Mouse (Mus musculus) stomach, embryonic 14.5 days (tissue): Measurements from ENCODE around the gene Clec16a. TPM values are rescaled to one million over a fixed set of nuclear protein-coding genes. Genes with fewer than 3 reads are reported as not detected.

Experiments
- ATAC-seq: fragments of 200-750 bp; cut with Nextera tagmentation; 2 replicates; pipeline ENCODE4 v1.8.0; 2017; ENCODE audit warnings: low read depth, moderate TSS enrichment; ENCODE audit not compliant: insufficient number of reproducible peaks, insufficient read depth, low FRiP score
- H3K27ac ChIP-seq: fragments of 300-500 bp; sonication (generic); 2 replicates; pipeline ENCODE4 v1.5.1; 2014; ENCODE audit warnings: mild to moderate bottlenecking, low read length, moderate library complexity, mixed read lengths
- H3K27me3 ChIP-seq: fragments of 300-500 bp; sonication (generic); 2 replicates; pipeline ENCODE4 v1.6.1; 2014; ENCODE audit warnings: low read length, control low read depth, mixed read lengths; ENCODE audit not compliant: control insufficient read depth, insufficient read depth
- H3K36me3 ChIP-seq: fragments of 300-500 bp; sonication (generic); 2 replicates; pipeline ENCODE4 v1.6.1; 2014; ENCODE audit warnings: mild to moderate bottlenecking, control low read depth, low read length, moderate library complexity, mixed read lengths; ENCODE audit not compliant: control insufficient read depth, insufficient read depth
- H3K4me1 ChIP-seq: fragments of 300-500 bp; sonication (generic); 2 replicates; pipeline ENCODE4 v1.6.1; 2014; ENCODE audit warnings: low read length, control low read depth, mixed read lengths; ENCODE audit not compliant: control insufficient read depth, insufficient read depth
- H3K4me2 ChIP-seq: fragments of 300-500 bp; sonication (generic); replicated peaks from 2 replicates; pipeline ENCODE4 v1.6.1; 2014; ENCODE audit warnings: low read depth, low read length, control low read depth
- H3K4me3 ChIP-seq: fragments of 300-500 bp; sonication (generic); 2 replicates; pipeline ENCODE4 v1.5.1; 2014; ENCODE audit warnings: low read depth, low read length, control low read depth
- H3K9ac ChIP-seq: fragments of 300-500 bp; sonication (generic); replicated peaks from 2 replicates; pipeline ENCODE4 v1.6.1; 2014; ENCODE audit warnings: low read depth, mild to moderate bottlenecking, control low read depth, low read length, moderate library complexity, mixed read lengths
- H3K9me3 ChIP-seq: fragments of 300-500 bp; sonication (generic); 2 replicates; pipeline ENCODE4 v1.6.1; 2016; ENCODE audit warnings: low read depth, low read length, control low read depth; ENCODE audit not compliant: control insufficient read depth
- WGBS: fragments of 180-500 bp; shearing (Covaris S2); extraction: QIAGEN DNeasy Blood & Tissue Kit; methylation state at CpG from one replicate; pipeline ENCODE4 v1.1.7; 2014; 5-methylcytosine and 5-hydroxymethylcytosine counted together
- polyA plus RNA-seq: library from polyadenylated mRNA; unstranded; fragments of >200 nt; fragmentation: Nextera tagmentation; extraction: Ambion mirVana; gene quantifications from 2 replicates; pipeline ENCODE4 v1.2.1, GENCODE M21; 2014

The Clec16a gene
- polyA plus RNA-seq, 1 experiment from 2014 or later: 38.9 TPM

DNA sequence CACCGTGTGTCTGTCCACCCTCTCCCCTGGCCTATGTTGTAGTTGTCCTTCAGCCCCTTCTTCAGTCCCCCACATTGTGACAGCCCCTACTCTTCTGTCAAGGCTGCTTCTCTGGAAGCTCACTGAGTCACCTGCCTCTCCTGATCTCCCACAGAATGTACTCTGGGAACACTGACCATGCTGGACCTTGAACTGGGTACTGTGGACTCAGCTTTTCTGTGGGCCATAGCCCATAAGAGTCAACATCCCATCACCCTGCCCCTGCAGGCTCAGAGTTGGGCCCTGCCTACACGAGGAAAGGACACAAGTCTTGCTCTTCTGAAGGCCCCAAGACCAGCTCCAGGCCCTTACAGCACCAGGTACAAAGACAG, 19.5 kb upstream of the Clec16a start:
- 53% methylated on average over 2 of the region's 2 CpGs for WGBS
- H3K4me1 ChIP-seq: no peaks in the 10 kb centered on the region
- no peak overlapping the region for H3K9ac ChIP-seq
- no peaks in the 10 kb centered on the region for H3K27me3 ChIP-seq
- H3K4me3 ChIP-seq: no peak overlapping the region
- no peaks in the 10 kb centered on the region for H3K9me3 ChIP-seq
- H3K36me3 ChIP-seq: peaks cover 3% of the 10 kb centered on the region; the same call in 1 of the 2 replicates
- H3K27ac ChIP-seq: no peak overlapping the region
- ATAC-seq: no peak
- H3K4me2 ChIP-seq: no peak overlapping the region

DNA sequence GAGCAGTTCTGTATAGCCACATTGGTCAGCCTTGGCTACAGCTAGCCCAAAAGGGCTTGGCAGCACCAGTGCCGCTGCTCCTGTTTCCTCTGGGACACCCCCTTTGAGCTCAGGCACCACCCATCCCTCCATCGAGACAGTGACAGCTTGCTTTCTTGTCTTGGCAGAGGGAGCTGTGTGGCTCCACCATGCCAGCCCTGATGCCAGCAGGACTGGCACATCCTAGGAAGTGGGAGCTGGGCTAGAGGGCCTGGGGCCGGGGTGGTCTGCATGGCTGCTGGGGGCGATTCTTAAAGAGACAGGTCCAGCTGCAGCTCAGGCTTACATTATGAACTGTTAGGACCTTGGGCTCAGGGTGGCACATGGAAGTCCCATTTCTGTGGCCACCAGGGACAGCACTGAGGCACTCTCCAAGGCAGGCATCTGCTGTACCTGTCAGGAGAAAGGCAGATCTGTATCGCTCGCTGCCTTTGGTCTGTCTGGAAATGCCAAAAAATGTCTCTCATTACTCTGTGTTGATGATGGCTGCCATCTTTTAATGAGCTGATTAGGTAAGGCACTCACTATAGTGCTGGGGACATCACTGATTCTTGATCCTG, 18.0 kb upstream of the Clec16a start:
- H3K9me3 ChIP-seq: no peaks in the 10 kb centered on the region
- peaks cover 3% of the 10 kb centered on the region; the same call in 1 of the 2 replicates for H3K36me3 ChIP-seq
- no peaks in the 10 kb centered on the region for H3K4me1 ChIP-seq
- H3K4me3 ChIP-seq: no peak overlapping the region
- H3K27me3 ChIP-seq: no peaks in the 10 kb centered on the region
- no peak overlapping the region for H3K27ac ChIP-seq
- H3K9ac ChIP-seq: no peak overlapping the region
- ATAC-seq: no peak
- WGBS: 82% methylated on average over 6 of the region's 6 CpGs
- H3K4me2 ChIP-seq: no peak overlapping the region

DNA sequence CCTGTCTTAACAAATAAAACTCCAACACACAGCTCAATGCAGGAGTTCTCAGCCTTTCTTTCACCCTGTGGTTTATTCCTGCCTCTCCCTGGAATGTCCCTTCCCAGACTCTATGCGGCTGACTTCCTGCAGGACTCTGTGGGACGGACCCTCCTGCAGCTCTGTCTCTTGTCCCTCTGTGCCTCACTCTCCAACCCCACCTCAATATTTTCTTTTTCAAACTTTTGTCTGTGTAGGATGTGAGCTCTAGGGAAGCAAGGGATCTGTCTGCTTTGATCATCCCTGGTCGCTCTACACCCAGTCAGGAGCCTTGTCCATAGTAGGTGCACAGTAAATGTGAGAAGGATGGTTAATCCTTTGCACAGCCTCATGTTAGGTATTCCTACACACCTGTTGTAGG, 16.8 kb upstream of the Clec16a start:
- Histone ChIP-seq H3K4me3 (no peak overlapping the region), H3K36me3 (peaks cover 3% of the 10 kb centered on the region; the same call in 1 of the 2 replicates), H3K9me3 (no peaks in the 10 kb centered on the region), H3K4me1 (no peaks in the 10 kb centered on the region), H3K9ac (no peak overlapping the region), H3K27me3 (no peaks in the 10 kb centered on the region), H3K27ac (no peak overlapping the region), H3K4me2 (no peak overlapping the region)
- WGBS: 88% methylated on average over 3 of the region's 3 CpGs
- ATAC-seq: no peak

DNA sequence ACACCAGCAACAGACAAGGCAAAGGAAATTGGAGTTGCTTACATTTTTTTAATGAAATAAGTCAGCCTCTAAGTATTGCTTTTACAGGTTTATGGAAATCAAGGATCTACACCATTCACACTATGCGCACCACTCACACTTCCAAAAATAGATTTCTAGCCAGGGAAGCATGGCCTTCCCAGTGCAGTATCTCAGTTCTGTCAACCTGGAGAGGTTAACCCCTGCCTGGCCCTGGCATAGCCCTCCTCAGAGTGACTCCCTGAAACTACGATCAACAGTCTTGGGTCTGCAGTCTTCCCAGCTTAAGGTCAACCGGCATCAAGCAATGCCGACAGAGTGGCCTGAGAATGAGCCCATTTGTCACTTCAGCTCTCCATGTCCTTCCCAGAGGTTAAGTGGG, 15.0 kb upstream of the Clec16a start:
- no peak overlapping the region for H3K4me2 ChIP-seq
- 77% methylated on average over 4 of the region's 4 CpGs for WGBS
- no peaks in the 10 kb centered on the region for H3K4me1 ChIP-seq
- no peak overlapping the region for H3K9ac ChIP-seq
- H3K36me3 ChIP-seq: peaks cover 3% of the 10 kb centered on the region; the same call in 1 of the 2 replicates
- H3K27me3 ChIP-seq: no peaks in the 10 kb centered on the region
- ATAC-seq: no peak
- H3K27ac ChIP-seq: no peak overlapping the region
- no peak overlapping the region for H3K4me3 ChIP-seq
- H3K9me3 ChIP-seq: no peaks in the 10 kb centered on the region

DNA sequence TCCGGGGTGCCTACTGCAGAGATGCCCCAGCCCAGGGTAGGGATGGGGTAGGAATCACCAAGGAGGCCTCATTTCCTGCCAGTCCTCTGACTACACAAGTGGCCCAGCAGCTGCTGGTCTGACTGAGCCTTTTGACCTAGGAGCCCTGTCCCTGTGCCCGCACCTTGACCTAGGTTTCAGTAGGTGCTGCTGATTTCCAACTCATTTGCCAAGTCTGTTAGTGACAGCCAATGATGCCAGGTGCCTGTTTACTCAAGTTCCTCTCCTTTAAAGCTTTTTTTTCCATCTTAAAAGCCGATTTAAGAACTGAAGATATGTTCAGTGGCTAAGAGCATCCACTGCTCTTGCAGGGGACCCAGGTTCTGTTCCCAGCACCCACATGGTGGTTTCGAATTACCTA, 11.4 kb upstream of the Clec16a start:
- no peaks in the 10 kb centered on the region for H3K27me3 ChIP-seq
- H3K36me3 ChIP-seq: peaks cover 3% of the 10 kb centered on the region; the same call in 1 of the 2 replicates
- WGBS: 92% methylated on average over 4 of the region's 4 CpGs
- no peak overlapping the region for H3K27ac ChIP-seq
- no peak for ATAC-seq
- H3K4me1 ChIP-seq: no peaks in the 10 kb centered on the region
- no peak overlapping the region for H3K9ac ChIP-seq
- H3K4me3 ChIP-seq: no peak overlapping the region
- H3K9me3 ChIP-seq: no peaks in the 10 kb centered on the region
- no peak overlapping the region for H3K4me2 ChIP-seq

DNA sequence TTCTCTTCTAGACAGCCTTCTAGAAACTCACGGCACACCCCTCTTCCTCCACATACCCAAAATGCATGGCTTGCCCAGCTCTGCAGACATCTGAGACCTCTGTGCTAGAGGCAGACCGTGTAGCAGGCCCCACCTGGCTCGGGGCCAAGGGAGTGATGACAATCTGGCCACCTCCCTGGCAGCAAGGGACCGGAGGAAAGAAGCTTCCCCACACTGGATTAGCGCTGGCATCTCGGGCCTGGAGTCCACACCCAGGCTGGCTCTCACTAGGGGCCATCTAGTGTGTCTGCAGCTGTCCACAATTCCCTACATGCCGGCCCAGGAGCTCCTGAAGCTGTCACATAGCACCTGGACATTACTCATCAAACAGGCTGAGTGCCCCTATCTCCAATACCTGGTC, 10.6 kb upstream of the Clec16a start:
- H3K36me3 ChIP-seq: peaks cover 3% of the 10 kb centered on the region; the same call in 1 of the 2 replicates
- 78% methylated on average over 7 of the region's 7 CpGs for WGBS

DNA sequence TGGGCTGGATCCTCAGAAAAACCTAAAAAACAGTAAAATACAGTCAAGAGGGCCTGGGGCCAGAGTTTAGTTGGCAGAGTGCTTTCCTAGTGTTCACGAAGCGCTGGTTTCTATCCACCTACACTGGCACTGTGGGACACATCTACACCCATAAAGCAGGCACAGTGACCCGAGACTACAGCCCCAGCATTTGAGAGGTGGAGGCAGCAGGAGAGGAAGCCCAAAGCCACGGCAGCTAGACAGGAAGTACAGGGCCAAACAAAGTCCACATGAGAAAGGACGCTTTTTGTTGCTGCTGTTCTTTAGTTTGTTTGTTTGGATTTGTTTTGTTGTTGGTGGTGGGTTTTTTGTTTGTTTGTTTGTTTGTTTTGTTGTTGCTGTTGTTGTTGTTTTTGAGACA, 8.8 kb upstream of the Clec16a start:
- Histone ChIP-seq H3K27ac (no peak overlapping the region), H3K4me2 (no peak overlapping the region), H3K4me3 (no peak overlapping the region), H3K27me3 (no peaks in the 10 kb centered on the region), H3K4me1 (peaks cover 19% of the 10 kb centered on the region), H3K36me3 (no peaks in the 10 kb centered on the region; the same call in 1 of the 2 replicates), H3K9ac (no peak overlapping the region), H3K9me3 (no peaks in the 10 kb centered on the region)
- no peak for ATAC-seq
- 83% methylated on average over 5 of the region's 5 CpGs for WGBS

More for the DNA sequence above, 10.6 kb upstream of the Clec16a start:
- no peak overlapping the region for H3K4me3 ChIP-seq
- no peak overlapping the region for H3K9ac ChIP-seq
- ATAC-seq: no peak
- H3K9me3 ChIP-seq: no peaks in the 10 kb centered on the region
- H3K4me1 ChIP-seq: 0 out of 2 replicates have a peak, but pooled peaks cover 2% of the 10 kb centered on the region
- no peak overlapping the region for H3K27ac ChIP-seq
- H3K27me3 ChIP-seq: no peaks in the 10 kb centered on the region
- H3K4me2 ChIP-seq: no peak overlapping the region

DNA sequence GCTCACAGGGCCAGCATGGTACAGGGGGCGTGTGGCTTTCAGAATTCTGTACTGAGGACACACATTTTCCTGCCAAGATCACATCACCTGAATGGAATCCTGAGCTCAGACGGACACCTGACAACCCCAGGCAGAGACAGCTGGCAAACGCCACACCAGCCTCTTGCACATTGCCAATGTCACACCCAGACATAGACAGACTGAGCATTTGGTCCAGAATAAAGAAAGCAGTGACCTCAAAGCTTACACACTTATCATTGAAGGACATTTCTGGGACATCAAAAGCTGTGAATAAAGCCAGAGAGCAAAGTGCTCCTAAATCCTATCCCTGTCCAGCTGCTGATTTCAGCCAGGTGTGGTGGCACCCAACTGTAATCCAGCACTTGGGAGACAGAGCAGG, 8.2 kb upstream of the Clec16a start:
- Histone ChIP-seq H3K36me3 (no peaks in the 10 kb centered on the region; the same call in 1 of the 2 replicates), H3K4me3 (no peak overlapping the region), H3K9me3 (no peaks in the 10 kb centered on the region), H3K4me1 (peaks cover 20% of the 10 kb centered on the region), H3K4me2 (no peak overlapping the region), H3K27me3 (no peaks in the 10 kb centered on the region), H3K27ac (no peak overlapping the region), H3K9ac (no peak overlapping the region)
- ATAC-seq: no peak
- WGBS: 72% methylated on average over 3 of the region's 3 CpGs
